Mouse (Mus musculus) heart, postnatal 10 days (tissue): ENCODE measurements around the gene Gm47995. TPM values are rescaled to one million over a fixed set of nuclear protein-coding genes. Genes with fewer than 3 reads are reported as not detected.
"Not testable (repeated sequence)": the region's sequence is repeated elsewhere in the genome, so short reads cannot be mapped to it uniquely, and the experiment has no call there.

ENCODE experiments used
- DNase-seq, 2 experiments: peaks; one replicate each; pipeline ENCODE4 v3.0.0; 2021
- intact Hi-C: fragments of 180-260 bp; cut with DNase I; formaldehyde crosslinking; loops from one replicate; pipeline ENCODE4 v1.15.1; 2025
- total RNA-seq, 2 experiments: library from RNA; stranded (reverse); gene quantifications; 2 replicates each; pipeline ENCODE4 v1.2.3; 2021

The Gm47995 gene
- total RNA-seq, 2 experiments from 2014 or later, result not detected

DNA sequence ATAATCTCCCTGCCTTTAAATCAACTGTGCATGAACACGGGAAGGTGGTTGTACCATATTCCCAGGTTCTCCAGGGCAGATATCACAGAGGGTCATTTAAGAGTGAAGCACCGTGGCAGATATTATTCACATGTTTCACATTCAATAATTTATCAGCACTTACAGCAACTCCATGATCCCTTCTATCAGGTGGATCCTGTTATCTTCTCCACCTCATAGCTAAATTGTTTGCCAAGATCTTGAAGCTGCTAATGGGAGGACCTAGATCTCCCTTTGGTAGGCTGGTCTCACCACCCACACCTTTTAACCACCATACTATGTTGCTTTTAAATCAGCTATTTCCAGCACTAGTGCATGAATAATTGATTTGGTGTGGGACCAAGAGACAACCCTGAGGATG, 18.1 kb upstream of the Gm47995 start:
- intact Hi-C loops, result no loop called here
- no peak for DNase-seq

GRCm38 (mm10) chr1:151182266-151182665, 16.0 kb upstream of the Gm47995 start, which contains the start of gene Gm47985:
Gm47985 (plus strand) TSS chr1:151182537.
- intact Hi-C loops, DNase-seq: not testable (repeated sequence)

GRCm38 (mm10) chr1:151186186-151186585, 12.1 kb upstream of the Gm47995 start:
- intact Hi-C loops, result not testable (repeated sequence)

GRCm38 (mm10) chr1:151186879-151187424, 11.3 kb upstream of the Gm47995 start:
- intact Hi-C loops, DNase-seq: not testable (repeated sequence)

More at GRCm38 (mm10) chr1:151186186-151186585, 12.1 kb upstream of the Gm47995 start:
- not testable (repeated sequence) for DNase-seq

DNA sequence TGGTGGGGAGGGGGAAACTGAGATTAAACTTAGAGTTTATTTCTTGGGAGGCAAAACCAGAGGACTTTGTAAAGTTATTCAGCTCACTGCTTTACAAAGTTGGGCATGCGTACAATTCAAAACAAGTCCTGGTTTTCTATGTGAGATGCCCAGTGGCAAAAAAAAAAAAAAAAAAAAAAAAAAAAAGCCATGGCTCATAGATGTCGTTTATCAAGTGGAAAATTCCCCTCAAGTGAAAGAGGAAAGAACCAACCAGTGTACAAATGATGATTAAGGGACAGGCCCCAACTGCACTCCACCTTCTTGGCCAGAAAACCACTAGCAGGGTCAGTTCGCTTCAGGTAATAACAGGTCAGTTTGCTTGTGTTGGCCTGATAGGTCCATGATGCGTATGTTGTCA, 9.8 kb upstream of the Gm47995 start:
- intact Hi-C loops, result no loop called here
- DNase-seq, result no peak

DNA sequence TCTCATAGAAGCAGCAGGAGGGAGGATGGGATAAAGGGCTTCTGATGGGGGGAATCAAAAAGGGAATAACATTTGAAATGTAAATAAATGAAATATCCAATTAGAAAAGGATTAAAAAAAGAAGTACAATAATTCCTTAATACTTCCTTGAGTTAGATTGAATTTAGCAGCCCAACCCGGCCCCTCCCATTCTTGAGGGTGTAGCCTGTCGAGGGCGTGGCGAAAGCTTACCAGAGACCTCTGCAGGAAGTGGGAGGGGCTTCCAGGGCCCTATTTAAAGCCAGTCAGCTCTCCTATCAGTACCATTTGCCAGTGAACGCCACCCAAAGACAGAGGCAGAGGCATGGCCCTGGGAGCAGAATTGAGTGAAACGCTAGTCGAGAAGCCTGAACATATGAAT, 6.2 kb upstream of the Gm47995 start, which contains the start of gene Gm8947:
Gene Gm8947 (plus strand): TSS at position 302 of the 400 bp plus-strand sequence.
- intact Hi-C loops, DNase-seq: not testable (repeated sequence)

GRCm38 (mm10) chr1:151192739-151193138, 5.5 kb upstream of the Gm47995 start:
- intact Hi-C loops, DNase-seq: not testable (repeated sequence)

GRCm38 (mm10) chr1:151195986-151196385, 2.3 kb upstream of the Gm47995 start:
- DNase-seq, intact Hi-C loops: not testable (repeated sequence)

GRCm38 (mm10) chr1:151196690-151197089, 1.6 kb upstream of the Gm47995 start:
- DNase-seq, intact Hi-C loops: not testable (repeated sequence)

- intact Hi-C loops, DNase-seq: not testable (repeated sequence)
These were observed 2.4 kb downstream of the Gm47995 start for GRCm38 (mm10) chr1:151200620-151201019.

DNA sequence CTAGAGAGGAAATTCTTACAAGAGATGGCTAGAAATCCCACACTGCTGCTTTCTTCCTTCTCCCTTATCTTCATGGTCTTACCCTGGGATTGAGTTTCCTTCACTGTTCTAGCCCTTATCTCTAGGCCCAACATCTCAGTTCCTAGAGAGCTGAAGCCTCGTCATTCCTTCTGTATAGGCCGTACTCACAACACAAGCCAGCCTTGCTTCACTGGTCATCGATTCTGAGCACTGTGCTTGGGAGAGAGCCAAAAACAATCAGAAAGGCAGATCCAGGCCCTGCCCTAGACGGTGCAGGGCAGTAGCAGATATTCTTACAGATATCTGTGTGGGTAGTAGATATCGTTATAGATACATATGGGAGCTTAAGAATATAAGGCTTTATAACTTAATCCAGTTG, 4.5 kb downstream of the Gm47995 start:
- intact Hi-C loops, DNase-seq: not testable (repeated sequence)

DNA sequence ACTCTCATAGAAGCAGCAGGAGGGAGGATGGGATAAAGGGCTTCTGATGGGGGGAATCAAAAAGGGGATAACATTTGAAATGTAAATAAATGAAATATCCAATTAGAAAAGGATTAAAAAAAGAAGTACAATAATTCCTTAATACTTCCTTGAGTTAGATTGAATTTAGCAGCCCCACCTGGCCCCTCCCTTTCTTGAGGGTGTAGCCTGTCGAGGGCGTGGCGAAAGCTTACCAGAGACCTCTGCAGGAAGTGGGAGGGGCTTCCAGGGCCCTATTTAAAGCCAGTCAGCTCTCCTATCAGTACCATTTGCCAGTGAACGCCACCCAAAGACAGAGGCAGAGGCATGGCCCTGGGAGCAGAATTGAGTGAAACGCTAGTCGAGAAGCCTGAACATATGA, 5.6 kb downstream of the Gm47995 start, which contains the start of gene 3110040M04Rik:
Gene 3110040M04Rik (plus strand): TSS at position 304 of the 400 bp plus-strand sequence.
- intact Hi-C loops, DNase-seq: not testable (repeated sequence)

GRCm38 (mm10) chr1:151208493-151208892, 10.2 kb downstream of the Gm47995 start:
- DNase-seq, intact Hi-C loops: not testable (repeated sequence)

DNA sequence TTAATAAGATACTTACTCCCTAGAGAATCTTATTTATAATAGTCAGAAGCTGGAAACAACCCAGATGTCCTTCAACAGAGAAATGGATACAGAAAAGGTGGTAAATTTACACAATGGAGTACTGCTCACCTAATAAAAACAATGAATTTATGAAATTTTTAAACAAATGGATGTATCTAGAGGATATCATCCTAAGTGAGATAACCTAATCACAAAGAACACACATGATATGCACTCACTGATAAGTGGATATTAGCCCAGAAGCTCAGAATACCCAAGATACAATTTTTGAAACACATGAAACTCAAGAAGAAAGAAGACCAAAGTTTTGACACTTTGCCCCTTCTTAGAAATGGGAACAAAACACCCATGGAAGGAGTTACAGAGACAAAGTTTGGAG, 10.7 kb downstream of the Gm47995 start:
- DNase-seq, intact Hi-C loops: not testable (repeated sequence)

GRCm38 (mm10) chr1:151209824-151210355, 11.6 kb downstream of the Gm47995 start, which contains the start of gene Gm47996:
Gm47996 (plus strand) TSS chr1:151210131.
- DNase-seq, intact Hi-C loops: not testable (repeated sequence)

GRCm38 (mm10) chr1:151211666-151212065, 13.4 kb downstream of the Gm47995 start:
- DNase-seq, intact Hi-C loops: not testable (repeated sequence)

- no peak for DNase-seq
- intact Hi-C loops, result no loop called here
These were observed 16.6 kb downstream of the Gm47995 start for GRCm38 (mm10) chr1:151214862-151215261.

DNA sequence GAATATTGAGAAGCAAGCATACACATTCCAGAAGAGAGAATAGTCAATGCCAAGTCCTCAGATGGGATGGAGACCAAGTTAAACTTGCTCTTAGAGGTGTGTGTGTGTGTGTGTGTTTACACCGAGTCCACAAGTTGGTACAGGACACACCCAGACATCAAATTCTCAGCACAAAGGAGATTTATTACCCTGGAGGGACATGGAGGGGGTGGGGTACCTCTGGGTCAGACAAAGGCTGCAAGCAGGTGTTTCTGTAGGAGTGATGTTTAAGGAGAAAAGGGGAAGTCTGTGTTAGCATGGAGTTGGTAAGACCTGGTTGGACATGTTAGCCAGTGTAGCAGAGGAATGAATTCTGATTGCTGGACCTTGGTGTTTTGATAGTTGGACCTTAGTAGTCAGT, 17.7 kb downstream of the Gm47995 start:
- DNase-seq, result no peak
- intact Hi-C loops, result no loop called here

DNA sequence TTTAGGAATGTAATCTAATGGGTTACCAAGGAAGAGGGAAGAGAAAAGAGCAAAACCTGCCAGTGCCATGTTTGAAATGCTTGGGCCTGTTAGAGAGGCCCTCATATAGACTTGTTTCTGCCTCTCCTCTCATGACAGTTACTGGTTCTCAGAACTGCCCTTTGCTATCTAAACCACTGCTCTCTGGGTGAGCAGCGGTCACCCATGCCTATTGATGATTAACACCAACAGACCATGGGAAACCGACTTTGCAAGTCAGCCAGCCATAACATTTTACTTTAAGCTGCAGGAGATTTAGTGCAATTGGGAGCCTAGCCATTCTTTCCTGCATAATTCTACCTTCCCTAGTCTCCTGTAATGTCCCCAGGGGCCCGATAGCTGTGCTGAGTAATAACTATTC, 18.2 kb downstream of the Gm47995 start:
- intact Hi-C loops, result no loop called here
- no peak for DNase-seq

GRCm38 (mm10) chr1:151219045-151219444, 20.8 kb downstream of the Gm47995 start:
- intact Hi-C loops, result no loop called here
- no peak for DNase-seq

GRCm38 (mm10) chr1:151220098-151220497, 21.9 kb downstream of the Gm47995 start:
- intact Hi-C loops, result no loop called here
- no peak for DNase-seq
